Mouse (Mus musculus) spleen, postnatal 14 days (tissue): ENCODE measurements around the gene Larp4b.
A peak's percentile ranks its signal among the peaks of the same experiment; 100 is the strongest.
"Not testable (repeated sequence)": the region's sequence is repeated elsewhere in the genome, so short reads cannot be mapped to it uniquely, and the experiment has no call there.

ENCODE experiments used
- DNase-seq, 2 experiments: peaks; one replicate each; pipeline ENCODE4 v3.0.0; 2021 to 2022; ENCODE audit warnings: low spot score in 2 of 2

Larp4b gene

GRCm38 (mm10) chr13:9093316-9094155 lies at the start of gene Larp4b:
TSS of gene Larp4b (plus strand) at chr13:9093881.
- DNase-seq = peak; percentile 88 to 91

- no peak for DNase-seq
Measured at GRCm38 (mm10) chr13:9044731-9045130, 49.0 kb upstream of the Larp4b start.

GRCm38 (mm10) chr13:9052049-9052691 lies 41.5 kb upstream of the Larp4b start:
- DNase-seq = not testable (repeated sequence)

GRCm38 (mm10) chr13:9057277-9057676 lies 36.4 kb upstream of the Larp4b start:
- no peak for DNase-seq

GRCm38 (mm10) chr13:9058706-9059105 lies 35.0 kb upstream of the Larp4b start:
- no peak for DNase-seq

- no peak for DNase-seq
Measured at GRCm38 (mm10) chr13:9061394-9061793, 32.3 kb upstream of the Larp4b start.

GRCm38 (mm10) chr13:9064196-9064595 lies 29.5 kb upstream of the Larp4b start:
- DNase-seq = no peak

GRCm38 (mm10) chr13:9066107-9066506 lies 27.6 kb upstream of the Larp4b start:
- no peak for DNase-seq

GRCm38 (mm10) chr13:9071008-9071407 lies 22.7 kb upstream of the Larp4b start:
- no peak for DNase-seq

GRCm38 (mm10) chr13:9073818-9074217 lies 19.9 kb upstream of the Larp4b start:
- DNase-seq = no peak

- DNase-seq = no peak
Measured at GRCm38 (mm10) chr13:9075825-9076592, 17.7 kb upstream of the Larp4b start.

GRCm38 (mm10) chr13:9082128-9082883 lies 11.4 kb upstream of the Larp4b start:
- DNase-seq = no peak

- peak; percentile 14 to 44 for DNase-seq
Measured at GRCm38 (mm10) chr13:9094186-9094980, 702 bp downstream of the Larp4b start.

GRCm38 (mm10) chr13:9099289-9099688 lies 5.6 kb downstream of the Larp4b start:
- DNase-seq = no peak

- no peak for DNase-seq
Measured at GRCm38 (mm10) chr13:9100517-9100916, 6.8 kb downstream of the Larp4b start.

GRCm38 (mm10) chr13:9106246-9106645 lies 12.6 kb downstream of the Larp4b start:
- DNase-seq = no peak

GRCm38 (mm10) chr13:9106992-9107858 lies 13.5 kb downstream of the Larp4b start:
- no peak for DNase-seq

- DNase-seq = no peak
Measured at GRCm38 (mm10) chr13:9113735-9114134, 20.1 kb downstream of the Larp4b start.

- no peak for DNase-seq
Measured at GRCm38 (mm10) chr13:9120835-9121542, 27.3 kb downstream of the Larp4b start.
